Mouse (Mus musculus) urinary bladder, adult 2 months (tissue): ENCODE measurements around the gene Thoc3. TPM values are rescaled to one million over a fixed set of nuclear protein-coding genes. Genes with fewer than 3 reads are reported as not detected.

ENCODE experiments used
- DNase-seq: peaks from one replicate; pipeline ENCODE4 v3.0.0; 2022; ENCODE audit warnings: low spot score
- polyA plus RNA-seq: library from polyadenylated mRNA; depleted of rRNA; stranded (reverse); fragments of >200 nt; gene quantifications from 2 replicates; pipeline ENCODE4 v1.2.3, GENCODE M21; 2012; rRNA removed

The Thoc3 gene
- polyA plus RNA-seq, 1 experiment: 17.7 TPM

DNA sequence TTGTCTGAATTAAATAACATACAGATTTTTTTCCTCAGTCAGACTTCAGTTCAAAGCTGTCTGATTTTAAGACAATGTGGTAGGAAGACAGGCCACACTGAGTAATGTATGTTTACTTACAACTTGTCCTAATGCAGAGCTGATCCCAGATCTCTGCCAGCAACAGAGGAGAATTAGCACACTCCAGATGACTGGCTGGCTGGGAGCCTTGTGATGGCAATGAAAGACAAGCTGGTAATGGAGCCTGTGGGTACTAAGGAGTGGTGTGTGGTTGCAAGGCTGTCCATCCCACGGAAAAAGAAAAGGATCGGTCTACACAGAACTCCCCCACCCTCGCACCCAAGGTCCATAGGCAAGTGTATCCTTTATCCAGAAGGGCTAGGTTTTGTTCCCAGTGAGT is 25.0 kb downstream of the Thoc3 start:
- no peak for DNase-seq

DNA sequence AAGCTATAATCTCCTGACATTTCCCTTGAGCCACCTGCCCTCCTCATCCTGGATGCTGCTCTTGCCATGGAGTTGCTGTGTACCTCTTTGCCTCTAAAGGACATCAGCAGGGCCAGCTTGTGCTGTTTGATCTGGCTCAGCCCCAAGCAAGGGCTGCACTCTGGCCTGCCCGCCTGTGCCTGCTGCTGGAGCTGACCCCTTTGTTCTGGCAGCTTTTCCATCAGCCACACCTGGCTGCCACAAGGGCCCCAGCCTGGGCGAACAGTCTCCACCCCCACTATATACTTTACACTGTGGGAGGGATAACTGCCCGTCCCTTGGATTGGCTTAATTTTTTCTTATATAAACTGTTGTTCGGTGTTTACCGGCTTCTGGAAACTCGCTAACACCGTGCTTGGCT is 28.7 kb downstream of the Thoc3 start:
- no peak for DNase-seq

DNA sequence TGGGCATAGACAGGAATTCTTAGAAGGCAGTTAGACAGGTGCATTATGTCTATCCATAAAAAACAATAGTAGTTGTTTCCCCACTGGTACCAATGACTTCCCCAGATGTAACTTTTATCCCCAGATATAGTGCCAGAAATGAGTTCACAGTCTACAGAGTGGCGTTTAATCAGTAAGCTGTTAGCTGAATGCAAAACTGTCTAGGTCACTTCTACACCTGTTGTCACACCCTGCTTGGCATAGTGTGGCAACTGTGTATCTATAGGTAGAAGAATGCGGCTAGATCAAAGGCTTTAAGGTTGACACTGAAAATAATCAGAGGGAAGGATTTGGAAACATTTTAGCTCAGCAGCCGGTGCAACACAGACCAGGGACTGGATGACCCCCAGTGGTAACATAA is 29.8 kb downstream of the Thoc3 start:
- no peak for DNase-seq

DNA sequence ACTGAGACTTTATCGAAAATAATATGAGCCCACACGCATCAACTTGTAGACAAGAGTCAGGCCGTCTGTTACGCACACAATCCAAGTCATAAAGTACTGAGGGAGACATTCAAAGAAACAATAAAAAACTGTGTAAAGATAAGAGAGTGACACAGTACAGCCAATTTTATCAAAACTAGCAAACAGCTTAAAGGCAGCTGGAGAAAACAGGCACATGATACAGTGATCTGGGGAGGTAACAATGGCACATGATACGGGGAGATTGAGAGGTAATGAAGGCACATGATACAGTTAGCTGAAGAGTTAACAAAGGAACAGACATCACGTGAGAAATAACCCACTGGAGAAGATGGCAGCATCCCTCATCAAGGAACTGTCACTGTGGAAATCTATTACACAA is 31.6 kb downstream of the Thoc3 start:
- no peak for DNase-seq

DNA sequence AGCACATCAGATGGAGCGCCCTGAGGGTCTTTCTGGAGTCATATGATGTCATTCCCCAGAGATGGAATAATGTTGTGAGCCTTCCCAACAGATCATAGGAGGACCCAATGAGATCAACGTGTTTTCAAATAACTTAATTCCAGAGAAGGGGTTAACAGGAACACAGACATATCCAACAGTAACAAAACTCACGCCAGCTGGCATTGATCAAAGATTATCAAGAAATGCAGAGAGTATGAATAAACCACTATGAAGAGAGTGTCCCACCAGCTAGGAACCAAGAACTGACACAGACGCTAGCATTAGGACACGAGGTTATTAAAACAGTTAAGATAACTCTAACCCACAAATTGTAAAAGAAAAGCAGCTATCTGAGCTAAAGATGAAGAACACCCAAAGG is 32.0 kb downstream of the Thoc3 start:
- no peak for DNase-seq

DNA sequence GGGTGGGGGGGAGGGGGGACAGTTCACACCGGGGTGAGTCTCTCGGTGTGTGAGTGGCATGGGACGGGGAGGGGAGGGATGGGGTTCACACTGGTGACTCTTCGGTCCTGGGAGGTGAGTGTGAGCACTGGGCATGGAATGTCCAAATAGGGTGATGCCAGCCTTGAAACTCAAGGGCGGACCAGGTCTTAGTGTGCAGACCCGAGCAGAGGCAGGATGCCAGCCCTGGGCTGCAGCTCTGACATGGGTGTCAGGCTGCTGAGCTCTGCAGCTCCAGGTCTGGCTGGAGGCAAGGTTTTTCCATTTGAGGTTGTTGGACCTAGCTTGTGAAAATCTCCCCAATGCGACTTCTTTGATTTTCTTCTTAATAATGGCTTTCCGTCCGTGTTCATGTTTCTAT is 37.5 kb downstream of the Thoc3 start:
- DNase-seq: no peak

DNA sequence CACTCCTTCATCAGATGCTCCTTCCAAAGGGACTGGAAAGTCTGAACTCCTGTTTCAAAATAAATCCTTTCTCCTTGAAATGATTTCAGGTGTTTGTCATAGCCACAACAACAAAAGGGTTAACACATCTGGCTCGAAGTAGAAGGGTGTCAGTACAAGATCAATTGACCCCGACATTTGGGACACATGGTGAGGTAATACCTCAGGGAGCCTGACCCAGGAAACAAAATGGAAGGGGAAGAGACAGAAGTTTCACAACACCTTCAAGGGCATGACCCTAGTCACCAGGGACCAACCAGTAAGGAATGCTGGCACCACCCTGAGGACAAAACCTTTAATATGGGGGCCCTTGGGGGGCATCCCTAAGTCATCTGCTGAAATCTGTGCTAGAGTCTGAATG is 38.6 kb downstream of the Thoc3 start:
- no peak for DNase-seq

DNA sequence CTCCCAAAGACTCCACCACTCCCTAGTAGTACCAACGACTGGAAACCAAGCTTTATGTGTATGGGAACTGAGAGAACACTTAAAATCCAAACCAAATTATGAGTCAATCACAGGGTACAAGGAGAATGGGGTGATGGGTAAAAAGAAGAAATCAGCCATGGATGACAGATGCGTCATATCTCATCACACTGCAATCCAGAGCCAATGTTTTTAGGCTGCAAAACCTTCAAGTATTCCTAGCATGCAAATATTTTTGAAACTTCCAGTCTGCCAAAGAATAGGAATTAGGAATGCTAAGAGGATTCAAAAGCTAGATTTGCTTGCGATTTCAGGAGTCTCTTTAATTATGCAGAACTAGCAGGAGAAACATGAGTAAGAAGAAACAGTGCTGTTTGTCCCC is 39.9 kb downstream of the Thoc3 start:
- no peak for DNase-seq

DNA sequence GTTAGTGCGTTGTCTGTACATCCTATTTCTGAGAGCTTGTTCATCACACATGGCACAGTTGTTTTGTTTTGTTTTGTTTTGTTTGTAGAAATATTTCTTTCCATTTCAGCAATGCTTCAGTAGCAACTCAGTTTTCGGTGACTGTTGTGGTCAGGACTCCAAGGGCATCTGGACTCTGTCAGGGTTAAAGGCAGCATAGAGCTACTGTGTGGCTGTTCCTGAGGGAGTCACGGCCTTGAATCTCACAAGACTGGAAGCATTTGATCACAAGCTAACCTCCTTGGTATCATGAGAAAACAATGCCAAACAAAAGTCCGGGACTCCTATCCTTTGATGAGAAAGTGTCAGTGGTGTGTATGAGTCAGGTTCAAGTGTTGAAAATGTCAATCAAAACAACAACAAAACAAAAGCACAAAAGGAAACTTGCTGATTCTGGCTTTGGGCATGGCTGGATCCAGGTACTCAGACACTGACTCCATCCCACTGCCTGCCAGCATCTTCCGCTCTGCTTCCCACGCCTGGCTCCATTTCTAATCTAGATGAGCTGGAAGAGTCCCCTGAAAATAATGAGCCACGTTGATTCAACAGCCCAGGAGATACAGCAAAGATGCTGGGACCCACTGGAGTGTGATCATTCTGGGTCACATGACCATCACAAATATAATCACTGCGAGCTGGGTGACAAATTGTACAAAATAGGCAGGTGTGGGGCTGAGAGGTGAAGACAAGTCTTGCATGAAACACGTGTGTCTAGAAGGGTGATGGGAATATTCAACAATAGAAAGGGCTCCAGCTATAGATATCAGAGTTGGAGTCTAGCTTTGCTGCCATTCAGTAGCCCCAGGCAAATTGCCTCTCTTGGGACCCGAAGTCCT is 41.6 kb downstream of the Thoc3 start:
- DNase-seq: no peak

DNA sequence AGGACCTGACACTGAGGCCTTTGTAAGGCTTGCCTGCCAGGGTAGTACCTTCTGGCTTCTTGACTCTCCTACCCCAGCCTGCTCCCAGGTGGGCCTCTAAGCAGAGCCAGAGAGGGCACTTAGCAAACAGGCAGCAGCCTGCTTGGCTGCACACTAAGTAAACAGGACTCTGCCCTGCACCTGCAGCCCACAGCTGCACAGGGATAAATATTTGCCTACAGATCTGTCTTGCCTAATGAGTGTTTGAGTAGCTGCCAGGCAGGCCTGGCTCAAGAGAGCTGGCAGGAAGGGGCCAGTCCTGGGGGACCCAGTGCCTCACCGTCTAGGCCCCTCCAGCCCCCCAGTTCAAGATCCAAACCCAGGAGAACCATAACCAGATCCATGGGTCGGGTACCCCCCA is 43.4 kb downstream of the Thoc3 start:
- DNase-seq: peak; percentile 24

DNA sequence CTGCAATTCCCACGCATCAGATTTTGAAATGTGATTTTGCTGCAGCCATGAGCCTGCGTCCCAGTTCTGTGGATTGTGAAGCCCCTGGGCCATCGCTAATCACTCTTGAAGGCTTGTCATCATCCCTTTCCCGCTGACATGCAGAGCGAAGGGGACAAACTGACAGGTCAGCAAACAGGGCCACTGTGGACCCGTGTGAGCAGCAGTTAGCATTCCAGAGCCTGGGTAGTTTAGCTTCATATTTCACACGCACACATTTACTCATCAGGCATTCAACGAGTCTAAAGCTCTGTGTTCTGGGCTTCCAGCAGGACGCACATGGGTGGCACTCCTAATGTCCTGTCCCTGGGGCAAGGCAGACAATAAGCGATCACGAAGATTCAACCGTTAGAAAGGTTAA is 48.4 kb downstream of the Thoc3 start:
- DNase-seq: no peak

DNA sequence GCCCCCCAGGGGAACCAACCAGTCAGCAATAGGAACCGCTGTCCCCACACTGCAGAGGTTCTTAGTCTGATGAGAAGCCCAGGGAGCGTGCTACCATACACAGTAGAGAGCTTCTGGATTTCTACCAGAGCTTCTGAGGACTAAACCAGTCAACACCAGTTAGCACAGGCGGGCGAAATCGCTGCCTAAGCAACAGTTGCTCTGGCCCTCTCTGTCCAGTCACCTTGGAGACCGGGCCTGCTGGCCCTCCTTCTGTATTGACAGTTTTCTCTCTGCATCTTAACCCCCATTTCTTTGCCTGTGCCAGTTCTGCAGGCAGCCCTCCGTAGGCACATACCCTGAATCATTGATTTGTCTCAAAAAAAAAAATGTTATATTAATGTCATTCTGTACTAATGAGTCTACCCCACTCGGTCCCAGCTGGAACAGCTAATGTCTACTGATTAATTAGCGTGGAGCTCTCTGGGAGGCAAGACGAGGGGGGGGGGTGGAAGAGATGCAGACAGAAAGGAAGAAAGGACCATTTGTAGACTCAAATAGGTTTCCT is 49.8 kb downstream of the Thoc3 start:
- no peak for DNase-seq

DNA sequence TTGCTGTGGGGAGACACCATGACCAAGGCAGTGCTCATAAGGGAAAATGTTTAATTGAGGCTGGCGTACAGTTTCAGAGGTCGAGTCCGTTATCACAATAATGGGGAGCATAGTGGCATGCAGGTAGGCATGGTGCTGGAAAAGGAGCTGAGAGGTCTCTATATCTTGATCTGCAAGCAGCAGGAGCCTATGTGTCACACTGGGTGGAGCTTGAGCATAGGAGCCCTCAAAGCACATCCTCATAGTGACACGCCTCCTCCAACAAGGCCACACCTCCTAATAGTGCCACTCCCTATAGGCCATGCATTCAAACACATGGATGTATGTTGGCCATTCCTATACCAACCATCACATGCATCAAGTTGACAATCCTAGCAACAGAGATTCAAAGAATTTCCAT is 53.6 kb downstream of the Thoc3 start:
- DNase-seq: no peak

DNA sequence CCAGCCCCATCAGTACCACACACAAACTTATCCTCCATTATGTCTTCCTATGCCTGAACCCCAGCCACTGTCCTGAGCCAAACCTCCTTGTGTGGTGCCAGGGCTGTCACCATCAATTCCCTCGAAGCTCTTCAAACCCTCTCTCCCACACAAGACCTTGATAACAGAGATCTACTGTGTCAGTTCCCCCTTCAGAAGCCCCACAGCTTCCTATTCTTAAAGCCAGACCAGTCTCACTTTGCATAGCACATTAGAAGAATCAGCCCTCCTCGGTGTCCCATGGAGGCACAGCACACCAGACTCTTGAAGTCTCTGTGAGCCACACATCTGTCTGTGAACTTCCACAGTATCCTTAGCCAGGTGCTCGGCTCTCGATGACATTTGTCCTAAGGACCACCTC is 55.9 kb downstream of the Thoc3 start:
- no peak for DNase-seq

DNA sequence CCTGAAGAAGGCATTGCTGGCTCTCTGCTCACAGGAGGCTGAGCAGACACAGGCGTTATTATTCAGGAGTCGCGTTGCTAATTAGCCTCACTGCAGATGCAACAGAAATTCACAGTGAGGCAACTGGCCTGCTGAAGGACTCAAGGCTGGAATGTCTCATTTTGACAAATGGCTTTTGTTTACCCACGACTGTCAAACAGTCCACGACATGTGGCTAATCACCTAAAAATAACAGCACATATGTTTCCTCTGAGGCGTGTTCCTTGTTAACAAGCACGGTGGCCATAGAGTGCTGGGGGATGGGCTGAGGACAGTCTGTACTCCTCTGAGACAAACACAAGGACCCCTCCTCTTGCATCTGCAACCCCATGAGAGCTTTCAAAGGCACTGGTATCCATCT is 56.4 kb downstream of the Thoc3 start:
- no peak for DNase-seq

DNA sequence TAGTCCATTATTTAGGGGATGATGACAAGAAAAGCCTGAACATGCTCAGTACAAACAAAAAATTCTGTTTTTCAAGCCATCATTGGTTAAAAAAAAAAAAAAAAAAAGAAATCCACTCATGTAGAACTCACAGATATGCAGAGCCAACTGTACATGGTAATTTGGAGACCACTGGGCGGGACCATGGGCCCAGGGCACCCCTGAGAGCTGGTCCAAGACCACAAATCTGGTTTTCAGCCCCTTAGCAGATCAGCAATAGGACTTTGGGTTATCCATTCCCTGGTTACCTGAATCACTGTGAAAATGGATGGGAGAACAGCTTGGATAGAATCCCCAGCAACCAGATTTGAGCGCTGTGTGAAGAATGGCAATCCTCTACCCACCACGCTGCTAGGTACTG is 57.0 kb downstream of the Thoc3 start:
- no peak for DNase-seq

Other genes starting within 250 kb of the Thoc3 start
- 5.7 and 10.5 TPM in 2 replicates for gene Cplx2, start 97.5 kb downstream of the Thoc3 start, polyA plus RNA-seq
- 5.4 and 5.8 TPM in 2 replicates for gene Simc1, start 34.9 kb upstream of the Thoc3 start, polyA plus RNA-seq
- gene 4833439L19Rik, start 96.6 kb upstream of the Thoc3 start, polyA plus RNA-seq: 101 and 105 TPM in 2 replicates
- 28.7 and 39.4 TPM in 2 replicates for gene Arl10, start 106.2 kb upstream of the Thoc3 start, polyA plus RNA-seq
- gene Nop16, start 121.2 kb upstream of the Thoc3 start, polyA plus RNA-seq: 26.1 and 29.7 TPM in 2 replicates
- gene Higd2a, start 121.4 kb upstream of the Thoc3 start, polyA plus RNA-seq: 165 and 194 TPM in 2 replicates
- gene Cltb, start 142.5 kb upstream of the Thoc3 start, polyA plus RNA-seq: 70.9 and 84.6 TPM in 2 replicates
- 37.9 and 41.1 TPM in 2 replicates for gene Faf2, start 152.9 kb upstream of the Thoc3 start, polyA plus RNA-seq
- 69.3 and 86.5 TPM in 2 replicates for gene Rnf44, start 225.1 kb upstream of the Thoc3 start, polyA plus RNA-seq
- 0.03 TPM in 2 replicates for gene Cdhr2, start 232.6 kb upstream of the Thoc3 start, polyA plus RNA-seq